Mouse (Mus musculus) splenic B cell, adult 2 months (primary cell): ENCODE measurements around the gene AI987944.

ENCODE experiments used
- DNase-seq: peaks from one replicate; pipeline ENCODE4 v3.0.0-alpha.2; 2011; ENCODE audit warnings: low read depth, low spot score
- H3K27me3 ChIP-seq: 2 replicates; pipeline ENCODE4 v1.6.1; 2012; ENCODE audit warnings: mild to moderate bottlenecking, low read length, moderate library complexity, mixed read lengths; ENCODE audit not compliant: control insufficient read depth, poor library complexity, insufficient read depth, severe bottlenecking
- H3K36me3 ChIP-seq: 2 replicates; pipeline ENCODE4 v1.6.1; 2012; ENCODE audit warnings: mild to moderate bottlenecking, low read length, moderate library complexity, mixed read lengths; ENCODE audit not compliant: control insufficient read depth, poor library complexity, insufficient read depth, severe bottlenecking

AI987944 gene

GRCm38 (mm10) chr7:41393048-41393971 lies at the start of gene AI987944:
TSS of gene AI987944 (minus strand) at chr7:41393379.
- no peaks in the 10 kb centered on the region for H3K36me3 ChIP-seq
- no peaks in the 10 kb centered on the region for H3K27me3 ChIP-seq
- peak; percentile 94 for DNase-seq

- Histone ChIP-seq H3K36me3 (no peaks in the 10 kb centered on the region), H3K27me3 (no peaks in the 10 kb centered on the region)
- no peak for DNase-seq
Measured at GRCm38 (mm10) chr7:41394130-41394529, 951 bp upstream of the AI987944 start.
